Mouse (Mus musculus): Measurements from ENCODE around the gene Raet1e. TPM values are rescaled to one million over a fixed set of nuclear protein-coding genes. Genes with fewer than 3 reads are reported as not detected.
"Not testable (repeated sequence)": the region's sequence is repeated elsewhere in the genome, so short reads cannot be mapped to it uniquely, and the experiment has no call there.

Raet1e gene
- total and polyA plus RNA-seq, 2 experiments from 2014 or later: 1.1 TPM; not detected in 1

DNA sequence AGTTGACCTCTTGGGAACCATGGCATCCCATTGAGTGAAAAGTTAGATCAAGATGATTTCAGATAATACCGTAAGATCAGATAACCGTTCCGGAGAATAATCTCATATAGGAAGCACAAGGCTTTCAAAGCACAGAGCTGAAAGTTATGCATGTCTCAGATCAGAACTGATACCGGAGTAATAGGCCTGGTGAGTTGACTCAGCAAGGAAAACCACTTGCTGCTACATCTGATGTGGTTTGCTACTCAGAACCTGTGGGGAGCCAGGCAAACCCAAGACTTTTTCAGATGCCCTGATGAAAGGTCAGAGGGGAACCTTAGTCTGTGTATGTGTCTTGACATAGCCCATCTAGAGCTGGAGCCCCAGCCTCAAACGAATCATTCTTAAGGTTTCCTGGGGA is 233.2 kb downstream of the Raet1e start:
- H3K4me2 ChIP-seq (ENCODE audit: low read depth, low read length); H3K27ac ChIP-seq (ENCODE audit: low read depth); H3K36me3 ChIP-seq (replicated peaks; ENCODE audit: control insufficient read depth, insufficient read depth, low read length); ATAC-seq (ENCODE audit: insufficient read depth, low read depth); H3K4me1 ChIP-seq (ENCODE audit: control insufficient read depth, insufficient read depth); DNase-seq (ENCODE audit: low spot score); H3K4me3 ChIP-seq (ENCODE audit: low read depth, low read length); H3K9ac ChIP-seq (replicated peaks; ENCODE audit: low read depth, low read length); H3K27me3 ChIP-seq (ENCODE audit: control insufficient read depth, insufficient read depth, low read length); H3K9me3 ChIP-seq (replicated peaks; ENCODE audit: control insufficient read depth, low read length): not testable (repeated sequence)
- 84% methylated on average over 2 of the region's 5 CpGs for WGBS

DNA sequence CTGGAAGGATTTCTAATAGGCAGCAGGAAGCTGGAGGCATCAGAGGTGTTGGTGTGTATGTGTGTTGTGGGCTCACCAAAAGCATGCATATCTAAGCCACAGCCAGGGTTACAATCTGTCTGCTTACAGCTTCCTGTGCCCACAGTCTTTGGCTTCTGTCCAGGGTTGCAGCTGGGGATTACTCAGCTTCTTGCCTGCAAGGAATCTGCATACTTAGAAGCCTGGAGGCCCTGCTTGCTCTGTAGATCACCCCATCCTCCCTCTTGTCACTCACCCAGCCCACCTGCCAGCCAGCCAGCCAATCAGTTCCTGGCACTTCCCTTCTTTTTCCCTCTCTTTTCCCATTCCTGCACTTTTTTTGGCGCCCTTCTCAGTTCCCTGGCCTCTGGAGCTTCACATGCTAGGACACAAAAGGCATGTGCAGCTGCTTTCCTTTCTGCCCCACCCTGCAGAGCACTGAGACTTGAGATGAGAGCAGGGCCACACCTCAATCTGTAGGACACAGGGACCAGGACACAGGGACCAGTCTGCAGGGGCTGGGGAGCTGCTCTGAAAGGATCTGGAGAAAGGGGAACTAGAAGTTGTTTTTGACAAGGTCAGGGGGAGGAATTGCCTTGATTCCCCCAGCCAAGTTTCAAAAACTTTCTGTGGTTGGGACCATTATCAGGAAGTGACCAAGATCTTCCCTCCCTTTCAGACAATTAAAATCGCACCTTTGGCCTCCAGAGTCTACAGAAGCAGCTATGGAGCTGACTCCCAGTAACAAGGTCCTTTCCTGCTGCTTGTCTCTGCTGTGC is 234.9 kb downstream of the Raet1e start:
- not testable (repeated sequence) for H3K36me3 ChIP-seq (replicated peaks; ENCODE audit: control insufficient read depth, insufficient read depth, low read length); H3K27ac ChIP-seq (ENCODE audit: low read depth); H3K4me2 ChIP-seq (ENCODE audit: low read depth, low read length); H3K9me3 ChIP-seq (replicated peaks; ENCODE audit: control insufficient read depth, low read length); H3K9ac ChIP-seq (replicated peaks; ENCODE audit: low read depth, low read length); DNase-seq (ENCODE audit: low spot score); H3K27me3 ChIP-seq (ENCODE audit: control insufficient read depth, insufficient read depth, low read length); H3K4me1 ChIP-seq (ENCODE audit: control insufficient read depth, insufficient read depth); ATAC-seq (ENCODE audit: insufficient read depth, low read depth); H3K4me3 ChIP-seq (ENCODE audit: low read depth, low read length)
- WGBS: no CpG with 5 or more reads among the region's 2 CpGs

DNA sequence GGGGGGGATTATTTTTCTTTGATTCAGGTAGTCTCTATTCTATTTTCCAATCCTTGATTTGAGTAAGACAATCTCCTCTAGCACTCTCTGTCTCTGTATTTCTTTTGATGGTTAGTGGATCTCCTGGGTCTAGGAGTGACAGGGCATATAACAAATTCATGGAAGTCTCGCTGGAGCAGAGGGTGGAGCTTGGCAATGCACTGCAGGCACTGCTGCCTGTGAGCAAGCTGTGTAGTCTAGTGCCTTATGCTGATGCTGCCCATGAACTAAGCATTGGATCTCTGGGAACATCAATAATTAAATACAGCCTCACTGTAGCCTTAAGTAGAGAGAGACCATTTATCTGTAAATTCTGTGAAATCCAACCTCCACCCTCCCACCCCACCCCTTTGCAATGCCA is 238.3 kb downstream of the Raet1e start:
- not testable (repeated sequence) for H3K36me3 ChIP-seq (replicated peaks; ENCODE audit: control insufficient read depth, insufficient read depth, low read length); DNase-seq (ENCODE audit: low spot score); H3K4me1 ChIP-seq (ENCODE audit: control insufficient read depth, insufficient read depth); H3K9me3 ChIP-seq (replicated peaks; ENCODE audit: control insufficient read depth, low read length); H3K4me3 ChIP-seq (ENCODE audit: low read depth, low read length); H3K27me3 ChIP-seq (ENCODE audit: control insufficient read depth, insufficient read depth, low read length); H3K27ac ChIP-seq (ENCODE audit: low read depth); H3K4me2 ChIP-seq (ENCODE audit: low read depth, low read length); ATAC-seq (ENCODE audit: insufficient read depth, low read depth); H3K9ac ChIP-seq (replicated peaks; ENCODE audit: low read depth, low read length)
- WGBS: 23% methylated on average over 1 of the region's 1 CpGs

DNA sequence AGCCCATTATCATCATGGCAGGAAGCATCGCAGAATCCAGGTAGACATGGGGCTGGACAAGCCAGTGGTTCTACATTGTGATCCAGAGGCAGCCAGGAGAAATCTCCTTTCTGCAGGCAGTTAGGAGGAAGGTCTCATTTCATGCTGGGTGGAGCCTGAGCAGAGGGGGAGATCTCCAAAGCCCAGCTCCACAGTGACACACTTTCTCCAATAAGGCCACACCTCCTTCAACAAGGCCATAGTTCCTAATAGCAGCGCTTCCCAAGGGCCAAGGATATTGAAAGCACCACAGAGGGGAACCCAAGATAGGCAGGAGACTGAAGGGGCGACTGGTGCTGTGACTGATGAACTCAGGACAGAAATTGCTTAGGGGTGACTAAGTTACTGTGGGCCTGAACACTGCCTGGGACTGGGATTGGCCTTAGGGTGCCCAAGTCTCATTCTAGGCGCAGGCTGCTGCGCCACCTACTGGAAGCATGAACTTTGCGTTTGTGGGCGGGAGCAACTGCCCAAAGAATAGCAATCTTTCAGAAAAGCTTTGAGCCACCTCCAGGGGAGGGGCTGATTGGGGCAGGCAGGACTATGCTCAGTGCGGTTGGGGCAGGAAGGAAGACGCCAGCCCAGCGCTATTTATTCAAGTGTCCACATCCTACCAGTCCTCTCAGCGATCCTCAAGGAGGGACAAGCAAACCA is 244.0 kb downstream of the Raet1e start:
- H3K27ac ChIP-seq (ENCODE audit: low read depth); H3K4me3 ChIP-seq (ENCODE audit: low read depth, low read length); H3K4me2 ChIP-seq (ENCODE audit: low read depth, low read length); H3K9me3 ChIP-seq (replicated peaks; ENCODE audit: control insufficient read depth, low read length); H3K36me3 ChIP-seq (replicated peaks; ENCODE audit: control insufficient read depth, insufficient read depth, low read length); H3K4me1 ChIP-seq (ENCODE audit: control insufficient read depth, insufficient read depth); H3K27me3 ChIP-seq (ENCODE audit: control insufficient read depth, insufficient read depth, low read length); H3K9ac ChIP-seq (replicated peaks; ENCODE audit: low read depth, low read length): not testable (repeated sequence)
- peak; percentile 71 for ATAC-seq (ENCODE audit: insufficient read depth, low read depth)
- TF ChIP-seq CTCF (IDR thresholded peaks at IDR 0.05; ENCODE audit: low read depth): peak; percentile 71
- peak; percentile 25 for DNase-seq (ENCODE audit: low spot score)
- WGBS: under 1% methylated on average over 7 of the region's 11 CpGs

DNA sequence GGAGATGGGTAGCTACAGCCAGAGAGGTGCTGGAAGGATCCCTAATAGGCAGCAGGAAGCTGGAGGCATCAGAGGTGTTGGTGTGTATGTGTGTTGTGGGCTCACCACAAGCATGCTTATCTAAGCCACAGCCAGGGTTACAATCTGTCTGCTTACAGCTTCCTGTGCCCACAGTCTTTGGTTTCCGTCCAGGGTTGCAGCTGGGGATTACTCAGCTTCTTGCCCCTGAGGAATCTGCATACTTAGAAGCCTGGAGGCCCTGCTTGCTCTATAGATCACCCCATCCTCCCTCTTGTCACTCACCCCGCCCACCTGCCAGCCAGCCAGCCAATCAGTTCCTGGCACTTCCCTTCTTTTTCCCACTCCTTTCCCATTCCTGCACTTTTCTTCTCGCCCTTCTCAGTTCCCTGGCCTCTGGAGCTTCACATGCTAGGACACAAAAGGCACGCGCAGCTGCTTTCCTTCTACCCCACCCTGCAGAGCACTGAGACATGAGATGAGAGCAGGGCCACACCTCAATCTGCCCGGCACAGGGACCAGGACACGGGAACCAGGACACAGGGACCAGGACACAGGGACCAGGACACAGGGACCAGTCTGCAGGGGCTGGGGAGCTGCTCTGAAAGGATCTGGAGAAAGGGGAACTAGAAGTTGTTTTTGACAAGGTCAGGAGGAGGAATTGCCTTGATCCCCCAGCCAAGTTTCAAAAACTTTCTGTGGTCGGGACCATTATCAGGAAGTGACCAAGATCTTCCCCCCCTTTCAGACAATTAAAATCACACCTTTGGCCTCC is 255.5 kb downstream of the Raet1e start:
- 29% methylated on average over 1 of the region's 8 CpGs for WGBS
- not testable (repeated sequence) for H3K9ac ChIP-seq (replicated peaks; ENCODE audit: low read depth, low read length); DNase-seq (ENCODE audit: low spot score); H3K27me3 ChIP-seq (ENCODE audit: control insufficient read depth, insufficient read depth, low read length); H3K4me1 ChIP-seq (ENCODE audit: control insufficient read depth, insufficient read depth); H3K4me2 ChIP-seq (ENCODE audit: low read depth, low read length); H3K4me3 ChIP-seq (ENCODE audit: low read depth, low read length); H3K27ac ChIP-seq (ENCODE audit: low read depth); H3K9me3 ChIP-seq (replicated peaks; ENCODE audit: control insufficient read depth, low read length); H3K36me3 ChIP-seq (replicated peaks; ENCODE audit: control insufficient read depth, insufficient read depth, low read length); ATAC-seq (ENCODE audit: insufficient read depth, low read depth)

Other genes starting within 250 kb of the Raet1e start
- gene 4930444G20Rik, start 90.5 kb upstream of the Raet1e start, total RNA-seq (2014; rRNA removed; ENCODE audit: low replicate concordance): not detected in 2 replicates
- not detected in 2 replicates for gene 4930444G20Rik, start 90.5 kb upstream of the Raet1e start, polyA plus RNA-seq (2015; fragmentation: Nextera tagmentation; extraction: Ambion mirVana)
- gene E030030I06Rik, start 9.3 kb upstream of the Raet1e start, total RNA-seq (2014; rRNA removed; ENCODE audit: low replicate concordance): 1.8 and 4.2 TPM in 2 replicates
- 3.2 and 4.9 TPM in 2 replicates for gene E030030I06Rik, start 9.3 kb upstream of the Raet1e start, polyA plus RNA-seq (2015; fragmentation: Nextera tagmentation; extraction: Ambion mirVana)
- gene H60b, start within 50 bp of the Raet1e start, total RNA-seq (2014; rRNA removed; ENCODE audit: low replicate concordance): not detected in 2 replicates
- 0.36 and 0.37 TPM in 2 replicates for gene H60b, start within 50 bp of the Raet1e start, polyA plus RNA-seq (2015; fragmentation: Nextera tagmentation; extraction: Ambion mirVana)
- 4.3 TPM in 1 of 2 replicates, not detected in the other for gene Raet1d, start 202.0 kb downstream of the Raet1e start, total RNA-seq (2014; rRNA removed; ENCODE audit: low replicate concordance)
- gene Raet1d, start 202.0 kb downstream of the Raet1e start, polyA plus RNA-seq (2015; fragmentation: Nextera tagmentation; extraction: Ambion mirVana): 2.0 and 2.5 TPM in 2 replicates